Mouse (Mus musculus): ENCODE results near the gene Slc16a6.

GRCm38 (mm10) chr11:109496475-109496993 lies 23.1 kb upstream of the Slc16a6 start:
- no peak for TF ChIP-seq POLR2A (IDR thresholded peaks at IDR 0.05; ENCODE audit: insufficient read length, low read depth)
- TF ChIP-seq MYOG (IDR thresholded peaks at IDR 0.05; ENCODE audit: control insufficient read depth in 1 of 3, insufficient read depth in 1 of 3, insufficient read length in 2 of 3, low read depth in 2 of 3) = no peak
- TF ChIP-seq REST (IDR thresholded peaks at IDR 0.05; ENCODE audit: insufficient read depth, insufficient read length) = no peak
- TF ChIP-seq SRF (IDR thresholded peaks at IDR 0.05; ENCODE audit: control insufficient read depth, insufficient read length, low read depth) = no peak
- TF ChIP-seq POLR2AphosphoS2 (IDR thresholded peaks at IDR 0.05; ENCODE audit: insufficient read length, low read depth) = no peak
- no peak for TF ChIP-seq TCF12 (IDR thresholded peaks at IDR 0.05; ENCODE audit: insufficient read depth, poor library complexity, severe bottlenecking)
- TF ChIP-seq MYOD1 (IDR thresholded peaks at IDR 0.05; ENCODE audit: control insufficient read depth in 1 of 3, insufficient read length in 2 of 3, low read depth in 2 of 3) = no peak
- no peak for TF ChIP-seq USF1 (IDR thresholded peaks at IDR 0.05; ENCODE audit: low read depth)
- no peak for TF ChIP-seq MAX (IDR thresholded peaks at IDR 0.05; ENCODE audit: low read depth)

All from myocyte (in vitro differentiated cells).